Mouse (Mus musculus) forebrain, embryonic 11.5 days (tissue): Measurements from ENCODE around the gene Fam196b. TPM values are rescaled to one million over a fixed set of nuclear protein-coding genes. Genes with fewer than 3 reads are reported as not detected.

Experiments used
- ATAC-seq: fragments of 200-750 bp; cut with Nextera tagmentation; replicated peaks from 2 replicates; pipeline ENCODE4 v1.8.0; 2017; ENCODE audit warnings: moderate TSS enrichment; ENCODE audit not compliant: low FRiP score
- DNase-seq: peaks from one replicate; pipeline ENCODE4 v3.0.0-alpha.2; 2017; ENCODE audit warnings: low spot score
- H3K27ac ChIP-seq: fragments of 300-500 bp; sonication (generic); 2 replicates; pipeline ENCODE4 v1.5.1; 2014; ENCODE audit warnings: low read depth, low read length
- H3K27me3 ChIP-seq: fragments of 300-500 bp; sonication (generic); 2 replicates; pipeline ENCODE4 v1.6.1; 2014; ENCODE audit warnings: mild to moderate bottlenecking, low read length, mixed read lengths; ENCODE audit not compliant: control insufficient read depth, insufficient read depth
- H3K36me3 ChIP-seq: fragments of 300-500 bp; sonication (generic); 2 replicates; pipeline ENCODE4 v1.6.1; 2014; ENCODE audit warnings: mild to moderate bottlenecking, low read length, moderate library complexity, mixed read lengths; ENCODE audit not compliant: control insufficient read depth, insufficient read depth
- H3K4me1 ChIP-seq: fragments of 300-500 bp; sonication (generic); replicated peaks from 2 replicates; pipeline ENCODE4 v1.6.1; 2014; ENCODE audit warnings: low read length, mixed read lengths; ENCODE audit not compliant: control insufficient read depth, insufficient read depth
- H3K4me2 ChIP-seq: fragments of 300-500 bp; sonication (generic); 2 replicates; pipeline ENCODE4 v1.6.1; 2014; ENCODE audit warnings: low read depth, mild to moderate bottlenecking, low read length, moderate library complexity, mixed read lengths; ENCODE audit not compliant: severe bottlenecking
- H3K4me3 ChIP-seq: fragments of 300-500 bp; sonication (generic); 2 replicates; pipeline ENCODE4 v1.5.1; 2014; ENCODE audit warnings: low read depth, low read length
- H3K9ac ChIP-seq: fragments of 300-500 bp; sonication (generic); 2 replicates; pipeline ENCODE4 v1.6.1; 2014; ENCODE audit warnings: low read length
- H3K9me3 ChIP-seq: fragments of 300-500 bp; sonication (generic); 2 replicates; pipeline ENCODE4 v1.6.1; 2016; ENCODE audit warnings: low read length, mixed read lengths; ENCODE audit not compliant: control insufficient read depth
- WGBS: fragments of 180-500 bp; shearing (Covaris S2); extraction: QIAGEN DNeasy Blood & Tissue Kit; methylation state at CpG from one replicate; pipeline ENCODE4 v1.1.7; 2014; 5-methylcytosine and 5-hydroxymethylcytosine counted together
- polyA plus RNA-seq: library from polyadenylated mRNA; unstranded; fragments of >200 nt; fragmentation: Nextera tagmentation; extraction: Ambion mirVana; gene quantifications from 2 replicates; pipeline ENCODE4 v1.2.1, GENCODE M21; 2014

The Fam196b gene
- polyA plus RNA-seq, 1 experiment from 2014 or later, result 0.94 TPM

DNA sequence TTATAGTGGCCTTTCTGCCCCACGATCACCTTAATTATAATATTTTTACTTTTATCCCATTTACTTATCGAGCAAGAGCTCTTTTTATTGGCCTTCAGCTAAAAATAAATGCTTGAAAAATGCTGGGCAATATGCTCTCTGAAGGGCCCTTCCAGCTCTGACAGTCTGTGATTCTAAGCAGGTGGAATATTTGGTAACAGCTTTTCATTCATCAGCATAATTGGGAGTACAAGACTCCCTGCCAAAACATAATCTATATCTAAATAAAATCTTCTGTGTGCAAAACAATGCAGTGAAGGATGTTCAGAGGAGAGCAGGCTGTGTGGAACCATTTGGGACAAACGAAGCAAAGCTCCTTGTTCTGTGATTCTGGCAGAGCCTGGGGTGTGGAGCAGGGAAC lies 23.3 kb upstream of the Fam196b start:
- Histone ChIP-seq H3K27ac (no peak overlapping the region), H3K4me1 (peaks cover 8% of the 10 kb centered on the region; the same call in 1 of the 2 replicates), H3K9ac (no peak overlapping the region), H3K36me3 (no peaks in the 10 kb centered on the region), H3K4me2 (no peak overlapping the region), H3K27me3 (no peaks in the 10 kb centered on the region), H3K9me3 (peaks cover 3% of the 10 kb centered on the region; the same call in 1 of the 2 replicates), H3K4me3 (no peak overlapping the region)
- ATAC-seq (no peak), DNase-seq (no peak)
- WGBS, result 42% methylated on average over 3 of the region's 3 CpGs

DNA sequence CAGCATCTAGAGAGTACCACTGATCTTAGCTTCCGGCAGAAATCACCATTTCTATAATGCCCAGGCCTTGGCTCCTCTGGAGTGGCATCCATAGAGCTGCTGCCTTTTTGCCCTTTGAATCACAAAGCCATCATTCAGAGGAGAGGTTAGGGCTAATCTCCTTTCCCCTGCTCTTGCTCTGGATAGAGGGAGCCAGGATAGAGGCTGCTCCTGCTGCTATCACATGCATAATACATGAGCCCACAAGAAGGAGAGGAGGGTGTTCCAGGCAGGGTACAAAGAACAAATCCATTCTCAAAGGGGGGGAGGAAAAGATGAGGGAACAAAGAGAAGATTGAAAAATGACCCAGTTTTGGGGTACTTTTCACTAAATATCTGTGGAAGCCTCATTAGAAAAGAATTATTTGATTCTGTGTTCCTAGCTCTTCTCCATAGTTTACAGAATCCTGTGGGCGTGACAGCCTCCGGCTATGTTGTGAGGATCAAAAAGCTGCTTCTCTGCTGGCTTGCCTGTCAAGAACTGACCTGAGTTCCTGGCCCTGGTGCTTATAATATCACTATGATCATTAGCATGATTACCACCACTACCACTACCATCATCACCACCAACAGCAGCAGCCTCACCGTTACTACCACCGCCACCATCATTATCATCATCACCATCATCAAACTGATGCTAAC lies 16.8 kb upstream of the Fam196b start:
- no peaks in the 10 kb centered on the region for H3K27me3 ChIP-seq
- 34% methylated on average over 5 of the region's 5 CpGs for WGBS
- no peak overlapping the region for H3K27ac ChIP-seq
- H3K9ac ChIP-seq, result no peak overlapping the region
- ATAC-seq (peak; percentile 86), DNase-seq (no peak)
- H3K9me3 ChIP-seq, result no peaks in the 10 kb centered on the region
- no peaks in the 10 kb centered on the region for H3K36me3 ChIP-seq
- no peaks in the 10 kb centered on the region for H3K4me1 ChIP-seq
- H3K4me2 ChIP-seq, result no peak overlapping the region
- H3K4me3 ChIP-seq, result no peak overlapping the region

DNA sequence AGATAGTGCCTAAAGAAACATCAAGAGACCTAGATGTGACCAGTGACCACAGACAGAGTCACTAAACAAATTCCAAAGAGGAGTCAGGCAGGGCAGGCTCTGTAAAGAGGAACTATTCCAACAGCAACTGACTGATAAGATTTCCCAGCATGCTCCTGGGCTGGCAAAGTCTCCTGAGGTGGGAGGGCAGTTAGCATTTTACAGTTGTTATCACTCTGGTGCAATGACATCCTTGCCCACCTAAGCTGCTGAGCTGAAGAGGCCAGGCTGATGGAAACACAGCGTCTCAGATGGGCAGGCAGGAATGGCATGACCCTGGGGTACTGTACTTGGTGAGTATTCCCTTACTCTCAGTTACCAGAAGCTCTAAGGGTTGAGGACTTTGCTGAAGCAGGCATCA lies 15.1 kb upstream of the Fam196b start:
- ATAC-seq (no peak), DNase-seq (no peak)
- Histone ChIP-seq H3K9ac (no peak overlapping the region), H3K9me3 (no peaks in the 10 kb centered on the region), H3K27ac (no peak overlapping the region), H3K4me2 (no peak overlapping the region), H3K4me1 (no peaks in the 10 kb centered on the region), H3K27me3 (no peaks in the 10 kb centered on the region), H3K36me3 (no peaks in the 10 kb centered on the region), H3K4me3 (no peak overlapping the region)
- WGBS, result 100% methylated on average over 1 of the region's 1 CpGs

DNA sequence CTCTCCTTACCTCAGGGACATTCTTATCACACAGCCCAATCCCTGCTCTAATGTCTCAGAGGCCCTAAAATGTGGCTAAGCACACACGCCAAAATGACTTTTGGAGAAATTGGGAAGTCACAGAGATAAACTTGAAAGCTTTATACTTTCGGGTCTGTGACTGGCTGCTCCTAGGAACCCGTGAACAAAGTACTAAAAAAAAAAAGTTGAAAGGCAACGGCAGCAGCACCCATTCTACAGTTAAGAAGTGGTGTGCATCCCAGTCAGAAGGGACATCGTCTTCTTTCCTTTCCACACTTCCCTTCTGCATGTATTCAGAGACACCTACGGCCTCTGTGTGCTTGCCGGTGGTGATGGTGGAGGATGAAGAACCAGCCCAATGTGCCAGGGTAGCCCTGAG lies 14.6 kb upstream of the Fam196b start:
- Histone ChIP-seq H3K27me3 (no peaks in the 10 kb centered on the region), H3K9me3 (no peaks in the 10 kb centered on the region)
- 88% methylated on average over 7 of the region's 7 CpGs for WGBS

DNA sequence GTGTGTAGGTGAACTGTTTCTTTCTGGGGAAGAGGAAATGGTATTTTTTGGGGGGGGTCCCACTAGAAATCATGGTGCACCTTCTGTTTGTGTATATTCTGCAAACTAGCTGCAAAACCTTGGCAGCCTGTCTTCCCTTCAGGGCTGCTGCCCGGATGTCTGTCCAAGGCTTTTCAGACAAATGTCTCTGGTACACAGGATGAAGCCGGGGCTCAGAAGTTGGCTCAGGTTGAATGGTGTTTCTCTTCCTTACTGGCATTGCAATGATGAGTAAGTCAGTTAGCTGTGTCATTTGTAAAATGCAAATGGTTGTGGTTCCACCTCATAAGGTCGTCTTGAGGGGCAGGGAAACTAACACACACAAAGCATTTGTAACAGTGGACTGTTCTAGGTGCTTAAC lies 8.4 kb upstream of the Fam196b start:
- Histone ChIP-seq H3K9ac (no peak overlapping the region), H3K9me3 (no peaks in the 10 kb centered on the region), H3K36me3 (no peaks in the 10 kb centered on the region), H3K4me2 (no peak overlapping the region), H3K27ac (no peak overlapping the region), H3K4me3 (no peak overlapping the region), H3K27me3 (no peaks in the 10 kb centered on the region), H3K4me1 (no peaks in the 10 kb centered on the region)
- 85% methylated on average over 3 of the region's 3 CpGs for WGBS
- ATAC-seq (no peak), DNase-seq (no peak)

More for the DNA sequence above, 14.6 kb upstream of the Fam196b start:
- no peak overlapping the region for H3K27ac ChIP-seq
- no peak overlapping the region for H3K4me3 ChIP-seq
- no peaks in the 10 kb centered on the region for H3K36me3 ChIP-seq
- DNase-seq (no peak), ATAC-seq (no peak)
- H3K4me2 ChIP-seq, result no peak overlapping the region
- H3K4me1 ChIP-seq, result no peaks in the 10 kb centered on the region
- no peak overlapping the region for H3K9ac ChIP-seq

DNA sequence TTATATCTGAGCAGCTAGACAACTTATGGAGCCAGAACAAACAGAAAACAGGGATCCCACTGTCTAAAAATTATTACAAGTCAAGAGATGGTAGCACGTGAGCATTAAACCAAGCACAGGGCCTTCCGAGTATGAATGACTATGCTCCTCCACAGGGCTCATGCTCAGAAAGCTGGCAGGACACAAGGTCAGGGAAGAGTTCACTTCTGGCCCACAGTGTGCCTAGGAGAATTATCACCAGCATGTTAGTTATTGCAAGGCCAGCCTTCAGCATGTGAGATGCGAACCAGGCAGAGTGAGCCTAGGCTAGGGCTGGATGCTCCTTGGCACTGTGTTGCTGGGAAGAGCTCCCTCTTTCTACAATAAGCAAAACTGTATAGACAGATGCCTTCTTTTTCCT lies 5.9 kb upstream of the Fam196b start:
- no peak overlapping the region for H3K4me3 ChIP-seq
- no peaks in the 10 kb centered on the region for H3K27me3 ChIP-seq
- H3K4me2 ChIP-seq, result no peak overlapping the region
- H3K27ac ChIP-seq, result no peak overlapping the region
- no peaks in the 10 kb centered on the region for H3K4me1 ChIP-seq
- DNase-seq (no peak), ATAC-seq (no peak)
- 92% methylated on average over 3 of the region's 3 CpGs for WGBS
- H3K9me3 ChIP-seq, result no peaks in the 10 kb centered on the region
- H3K36me3 ChIP-seq, result no peaks in the 10 kb centered on the region
- no peak overlapping the region for H3K9ac ChIP-seq

DNA sequence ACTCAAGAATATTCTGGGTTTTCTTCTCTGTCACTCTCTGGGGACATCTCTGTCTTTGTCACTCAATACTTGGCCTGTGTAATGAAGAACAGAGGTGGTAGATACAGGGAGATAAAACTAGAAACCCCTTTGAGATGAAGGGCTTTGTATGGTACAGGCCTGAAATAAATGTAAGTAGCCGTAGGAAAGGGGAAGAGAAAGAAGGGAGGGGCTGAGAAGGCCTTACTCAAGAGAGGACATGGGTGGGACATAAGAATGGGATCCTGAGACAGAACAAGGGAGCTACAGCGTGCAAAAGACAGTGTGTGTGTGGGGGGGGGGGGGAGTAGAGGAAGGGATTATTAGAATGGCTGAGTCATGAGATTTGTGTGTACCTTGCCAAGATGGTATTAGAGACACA lies 5.3 kb upstream of the Fam196b start:
- Histone ChIP-seq H3K36me3 (no peaks in the 10 kb centered on the region), H3K27ac (no peak overlapping the region), H3K4me1 (no peaks in the 10 kb centered on the region), H3K27me3 (no peaks in the 10 kb centered on the region), H3K9ac (no peak overlapping the region), H3K9me3 (no peaks in the 10 kb centered on the region), H3K4me3 (no peak overlapping the region), H3K4me2 (no peak overlapping the region)
- ATAC-seq, result no peak
- DNase-seq, result no peak
- WGBS, result 69% methylated on average over 2 of the region's 2 CpGs

DNA sequence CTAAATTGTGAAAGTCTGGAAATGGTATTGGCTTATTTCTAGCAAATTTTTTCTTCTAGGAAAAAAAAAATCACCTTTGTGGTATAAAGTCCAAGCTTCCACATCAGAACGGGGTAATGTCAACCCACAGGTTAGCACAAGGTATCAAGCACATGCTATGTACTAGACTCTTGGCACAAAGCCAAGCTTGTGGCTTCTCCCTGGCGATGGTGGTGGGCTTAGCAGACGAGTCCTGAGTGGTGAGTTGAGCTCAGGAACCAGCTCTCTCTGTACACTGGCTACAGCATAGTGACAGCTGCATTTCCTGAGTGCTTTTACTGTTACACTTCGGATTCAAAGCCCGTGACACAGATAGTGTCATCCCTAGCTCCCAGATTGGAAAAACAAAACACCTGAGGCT lies 2.9 kb upstream of the Fam196b start:
- WGBS, result 80% methylated on average over 5 of the region's 5 CpGs
- no peaks in the 10 kb centered on the region for H3K27me3 ChIP-seq
- no peak overlapping the region for H3K27ac ChIP-seq
- H3K4me2 ChIP-seq, result no peak overlapping the region
- no peaks in the 10 kb centered on the region; the same call in 1 of the 2 replicates for H3K4me1 ChIP-seq
- H3K9me3 ChIP-seq, result no peaks in the 10 kb centered on the region
- no peaks in the 10 kb centered on the region for H3K36me3 ChIP-seq
- H3K4me3 ChIP-seq, result no peak overlapping the region
- ATAC-seq (no peak), DNase-seq (no peak)
- H3K9ac ChIP-seq, result no peak overlapping the region

DNA sequence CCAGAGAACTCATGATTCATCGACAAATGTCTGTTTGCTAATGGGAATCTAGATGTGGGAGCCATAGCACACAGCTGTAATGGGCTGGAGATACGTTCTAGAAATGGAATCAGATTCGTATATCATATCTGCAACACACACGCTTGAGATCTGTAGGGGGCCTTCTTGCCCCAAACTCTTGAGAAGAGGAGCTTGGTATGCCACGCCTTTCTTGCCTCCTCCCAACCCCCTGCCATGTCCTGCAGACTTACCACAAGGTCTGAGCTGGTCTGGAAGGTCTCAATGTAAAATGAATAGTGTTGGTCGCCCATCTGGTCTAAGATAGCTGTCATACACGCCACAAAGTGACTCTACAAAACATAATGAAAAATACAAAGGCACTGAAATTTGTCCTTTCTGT lies 2.4 kb upstream of the Fam196b start:
- Histone ChIP-seq H3K9me3 (no peaks in the 10 kb centered on the region), H3K4me3 (no peak overlapping the region), H3K4me1 (no peaks in the 10 kb centered on the region; the same call in 1 of the 2 replicates), H3K36me3 (no peaks in the 10 kb centered on the region), H3K27me3 (no peaks in the 10 kb centered on the region), H3K27ac (no peak overlapping the region), H3K4me2 (no peak overlapping the region), H3K9ac (no peak overlapping the region)
- WGBS, result 82% methylated on average over 7 of the region's 7 CpGs
- no peak for DNase-seq
- ATAC-seq, result no peak
